In genomic region chr17:56108334-56109044, GRCm38 (mm10) we compare ENCODE assay signal across 10 mouse cellular contexts. TPM values are rescaled to one million over a fixed set of nuclear protein-coding genes. Genes with fewer than 3 reads are reported as not detected.
DNase-seq lines count a peak whose midpoint lies in the region; ATAC-seq and TF ChIP-seq lines count a peak whose summit lies in the region.
"Had no signal": no experiment of that assay in that cellular context is flagged by ENCODE, and none has a peak within 500 bp of the region (broad histone marks: within the 10 kb centered on the region; RNA-seq: fewer than 3 reads in every experiment).

No protein-coding gene starts in this region.

- H3K27me3 ChIP-seq in kidney, embryonic 15.5 days = no peaks in the 10 kb centered on the region
- no peaks in the 10 kb centered on the region for H3K27me3 ChIP-seq in kidney, embryonic 14.5 days (ENCODE audit: control insufficient read depth, insufficient read depth, low read length)
- no peaks in the 10 kb centered on the region for H3K27me3 ChIP-seq in heart, embryonic 16.5 days (ENCODE audit: control insufficient read depth, insufficient read depth, low read length)
- no peaks in the 10 kb centered on the region for H3K27me3 ChIP-seq in lung, postnatal 0 days (replicated peaks; ENCODE audit: insufficient read depth, low read length)
- H3K27me3 ChIP-seq: embryonic facial prominence, embryonic 15.5 days had no signal

- H3K4me2 ChIP-seq in kidney, embryonic 15.5 days = no peak overlapping the region
- no peak overlapping the region for H3K4me2 ChIP-seq in kidney, embryonic 14.5 days (replicated peaks; ENCODE audit: low read depth, low read length)
- peak overlapping the region; percentile 42; the same call in 1 of the 2 replicates for H3K4me2 ChIP-seq in heart, embryonic 16.5 days (ENCODE audit: low read depth, low read length)
- H3K4me2 ChIP-seq in lung, postnatal 0 days (replicated peaks; ENCODE audit: low read depth, low read length) = no peak overlapping the region
- H3K4me2 ChIP-seq: embryonic facial prominence, embryonic 15.5 days had no signal

- no peaks in the 10 kb centered on the region for H3K4me1 ChIP-seq in kidney, embryonic 15.5 days
- H3K4me1 ChIP-seq in kidney, embryonic 14.5 days (ENCODE audit: control insufficient read depth, insufficient read depth, low read length) = no peaks in the 10 kb centered on the region
- peaks cover 12% of the 10 kb centered on the region for H3K4me1 ChIP-seq in heart, embryonic 16.5 days (ENCODE audit: control insufficient read depth, insufficient read depth, low read length)
- H3K4me1 ChIP-seq in lung, postnatal 0 days (ENCODE audit: insufficient read depth, low read depth, low read length) = no peaks in the 10 kb centered on the region
- H3K4me1 ChIP-seq: embryonic facial prominence, embryonic 15.5 days had no signal

- H3K9ac ChIP-seq in kidney, embryonic 15.5 days = no peak overlapping the region
- H3K9ac ChIP-seq in kidney, embryonic 14.5 days (ENCODE audit: low read depth, low read length) = no peak overlapping the region
- peak overlapping the region; percentile 19; the same call in 1 of the 2 replicates for H3K9ac ChIP-seq in heart, embryonic 16.5 days (ENCODE audit: low read length)
- no peak overlapping the region for H3K9ac ChIP-seq in lung, postnatal 0 days (replicated peaks; ENCODE audit: low read depth)
- H3K9ac ChIP-seq: embryonic facial prominence, embryonic 15.5 days had no signal

- peaks cover 8% of the 10 kb centered on the region; the same call in 1 of the 2 replicates for H3K36me3 ChIP-seq in kidney, embryonic 15.5 days
- peaks cover 3% of the 10 kb centered on the region; the same call in 1 of the 2 replicates for H3K36me3 ChIP-seq in kidney, embryonic 14.5 days (ENCODE audit: control insufficient read depth, insufficient read depth, low read length)
- no peaks in the 10 kb centered on the region for H3K36me3 ChIP-seq in heart, embryonic 16.5 days (ENCODE audit: control insufficient read depth, insufficient read depth)
- no peaks in the 10 kb centered on the region for H3K36me3 ChIP-seq in lung, postnatal 0 days (ENCODE audit: insufficient read depth, low read length)

- TF ChIP-seq CTCF in lung, postnatal 0 days (IDR thresholded peaks at IDR 0.05) = no peak

- H3K9me3 ChIP-seq in kidney, embryonic 15.5 days (replicated peaks) = no peaks in the 10 kb centered on the region
- no peaks in the 10 kb centered on the region for H3K9me3 ChIP-seq in kidney, embryonic 14.5 days (ENCODE audit: control insufficient read depth, low read length)
- H3K9me3 ChIP-seq in heart, embryonic 16.5 days (replicated peaks; ENCODE audit: control insufficient read depth, low read length) = no peaks in the 10 kb centered on the region
- no peaks in the 10 kb centered on the region for H3K9me3 ChIP-seq in lung, postnatal 0 days (ENCODE audit: low read length)
- H3K9me3 ChIP-seq: embryonic facial prominence, embryonic 15.5 days had no signal

- no peak overlapping the region for H3K27ac ChIP-seq in kidney, embryonic 15.5 days
- no peak overlapping the region for H3K27ac ChIP-seq in kidney, embryonic 14.5 days (ENCODE audit: low read depth, low read length)
- H3K27ac ChIP-seq in heart, embryonic 16.5 days (ENCODE audit: low read length) = peak overlapping the region; percentile 73; the same call in 1 of the 2 replicates
- peak overlapping the region; percentile 73 for H3K27ac ChIP-seq in lung, postnatal 0 days (ENCODE audit: low read length)
- H3K27ac ChIP-seq: embryonic facial prominence, embryonic 15.5 days had no signal

- ATAC-seq in kidney, embryonic 15.5 days (replicated peaks; ENCODE audit: low FRiP score) = 0 out of 2 replicates have a peak, but pooled peaks have one; percentile 18
- no peak for ATAC-seq in kidney, embryonic 14.5 days (ENCODE audit: low FRiP score, low TSS enrichment)
- ATAC-seq in heart, embryonic 16.5 days (replicated peaks; ENCODE audit: extremely low read depth, insufficient read depth, low FRiP score) = peak; percentile 52
- ATAC-seq in lung, postnatal 0 days = peak; percentile 89

- DNase-seq in adrenal gland, postnatal 36 days = peak; percentile 76 to 87
- DNase-seq in lung, postnatal 0 days (ENCODE audit: low spot score) = peak; percentile 82
- DNase-seq in thymus, postnatal 4 days = no peak
- no peak for DNase-seq in urinary bladder, postnatal 4 days (ENCODE audit: low spot score in 2 of 2)
- DNase-seq in ovary, postnatal 10 days (ENCODE audit: low spot score) = no peak

- peak; percentile 93 for TF ChIP-seq EP300 in lung, postnatal 0 days (IDR thresholded peaks at IDR 0.05)

- 82% methylated on average over 6 of the region's 6 CpGs for WGBS in kidney, embryonic 15.5 days
- WGBS in kidney, embryonic 14.5 days = 80% methylated on average over 6 of the region's 6 CpGs
- 70% methylated on average over 6 of the region's 6 CpGs for WGBS in heart, embryonic 16.5 days
- WGBS in lung, postnatal 0 days = 62% methylated on average over 6 of the region's 6 CpGs

- no peak overlapping the region for H3K4me3 ChIP-seq in kidney, embryonic 15.5 days (replicated peaks)
- no peak overlapping the region for H3K4me3 ChIP-seq in kidney, embryonic 14.5 days (ENCODE audit: low read length)
- H3K4me3 ChIP-seq in heart, embryonic 16.5 days (ENCODE audit: low read length) = no peak overlapping the region
- H3K4me3 ChIP-seq in lung, postnatal 0 days (ENCODE audit: low read depth, low read length) = no peak overlapping the region
- H3K4me3 ChIP-seq: embryonic facial prominence, embryonic 15.5 days had no signal

RNA-seq across cellular contexts. Expression of gene Plin4, which starts 1.1 kb away (rescaled TPM):
- polyA plus RNA-seq in kidney, embryonic 15.5 days (2015; fragmentation: Nextera tagmentation; extraction: Ambion mirVana) = 0.08 and 0.12 TPM in 2 replicates
- 0.08 and 0.17 TPM in 2 replicates for polyA plus RNA-seq in kidney, embryonic 14.5 days (2014; fragmentation: Nextera tagmentation; extraction: Ambion mirVana)
- total RNA-seq in adrenal gland, postnatal 36 days (2021) = 10 to 100 TPM; 75.1 to 86.5 TPM
- polyA plus RNA-seq in heart, embryonic 16.5 days (2015; fragmentation: Nextera tagmentation; extraction: Ambion mirVana) = 1.7 TPM in 2 replicates
- 0.05 and 0.08 TPM in 2 replicates for polyA plus RNA-seq in lung, postnatal 0 days (2015; fragmentation: Nextera tagmentation; extraction: Ambion mirVana)

RNA-seq across cellular contexts. Expression of gene Plin5, which starts 8.9 kb away (rescaled TPM):
- 1.5 and 1.9 TPM in 2 replicates for polyA plus RNA-seq in kidney, embryonic 15.5 days (2015; fragmentation: Nextera tagmentation; extraction: Ambion mirVana)
- 1.1 and 1.3 TPM in 2 replicates for polyA plus RNA-seq in kidney, embryonic 14.5 days (2014; fragmentation: Nextera tagmentation; extraction: Ambion mirVana)
- total RNA-seq in adrenal gland, postnatal 36 days (2021) = 10 to 100 TPM; 36.7 to 62.1 TPM
- 1.6 and 2.7 TPM in 2 replicates for polyA plus RNA-seq in heart, embryonic 16.5 days (2015; fragmentation: Nextera tagmentation; extraction: Ambion mirVana)
- 3.2 and 4.3 TPM in 2 replicates for polyA plus RNA-seq in lung, postnatal 0 days (2015; fragmentation: Nextera tagmentation; extraction: Ambion mirVana)
- total RNA-seq: MEL had no signal

RNA-seq across cellular contexts. Expression of gene Lrg1, which starts 13.3 kb away (rescaled TPM):
- 0.39 and 0.53 TPM in 2 replicates for polyA plus RNA-seq in kidney, embryonic 15.5 days (2015; fragmentation: Nextera tagmentation; extraction: Ambion mirVana)
- polyA plus RNA-seq in kidney, embryonic 14.5 days (2014; fragmentation: Nextera tagmentation; extraction: Ambion mirVana) = not detected in 2 replicates
- total RNA-seq in adrenal gland, postnatal 36 days (2021) = 10 to 100 TPM; 15.5 to 31.3 TPM
- 2.0 and 2.4 TPM in 2 replicates for polyA plus RNA-seq in heart, embryonic 16.5 days (2015; fragmentation: Nextera tagmentation; extraction: Ambion mirVana)
- polyA plus RNA-seq in lung, postnatal 0 days (2015; fragmentation: Nextera tagmentation; extraction: Ambion mirVana) = 36.3 and 50.6 TPM in 2 replicates
- total RNA-seq: MEL had no signal

RNA-seq across cellular contexts. Expression of gene Hdgfl2, which starts 29.1 kb away (rescaled TPM):
- polyA plus RNA-seq in kidney, embryonic 15.5 days (2015; fragmentation: Nextera tagmentation; extraction: Ambion mirVana) = 123 and 141 TPM in 2 replicates
- polyA plus RNA-seq in kidney, embryonic 14.5 days (2014; fragmentation: Nextera tagmentation; extraction: Ambion mirVana) = 85.1 and 118 TPM in 2 replicates
- 10 to 100 TPM; 59.9 to 62.0 TPM for total RNA-seq in adrenal gland, postnatal 36 days (2021)
- 82.7 and 88.3 TPM in 2 replicates for polyA plus RNA-seq in heart, embryonic 16.5 days (2015; fragmentation: Nextera tagmentation; extraction: Ambion mirVana)
- polyA plus RNA-seq in lung, postnatal 0 days (2015; fragmentation: Nextera tagmentation; extraction: Ambion mirVana) = 58.4 and 61.7 TPM in 2 replicates

RNA-seq across cellular contexts. Expression of gene Sema6b, which starts 31.7 kb away (rescaled TPM):
- polyA plus RNA-seq in kidney, embryonic 15.5 days (2015; fragmentation: Nextera tagmentation; extraction: Ambion mirVana) = 1.5 TPM in 2 replicates
- 1.4 TPM in 2 replicates for polyA plus RNA-seq in kidney, embryonic 14.5 days (2014; fragmentation: Nextera tagmentation; extraction: Ambion mirVana)
- 10 to 100 TPM in 1 of 2 experiments, 1 to 10 TPM in 1; 6.4 to 10.0 TPM for total RNA-seq in adrenal gland, postnatal 36 days (2021)
- polyA plus RNA-seq in heart, embryonic 16.5 days (2015; fragmentation: Nextera tagmentation; extraction: Ambion mirVana) = 0.70 and 1.2 TPM in 2 replicates
- 0.88 and 1.0 TPM in 2 replicates for polyA plus RNA-seq in lung, postnatal 0 days (2015; fragmentation: Nextera tagmentation; extraction: Ambion mirVana)

Comparison
In these comparisons a context has a peak if more than half of its experiments do, and no peak if none do; other contexts are left out.
1. H3K27ac ChIP-seq: peak in heart, embryonic 16.5 days (single experiment) and lung, postnatal 0 days (single experiment); none in kidney, embryonic 15.5 days (single experiment) and kidney, embryonic 14.5 days (single experiment).
2. DNase-seq: peak in adrenal gland, postnatal 36 days (2 of 2) and lung, postnatal 0 days (single experiment); none in thymus, postnatal 4 days (single experiment), urinary bladder, postnatal 4 days (0 of 2) and ovary, postnatal 10 days (single experiment).
3. RNA of gene Lrg1, which starts 13.3 kb away (polyA plus RNA-seq): 36.3 to 50.6 TPM in lung, postnatal 0 days; 2.0 to 2.4 TPM in heart, embryonic 16.5 days, 0.39 to 0.53 TPM in kidney, embryonic 15.5 days and not detected in kidney, embryonic 14.5 days; every median in the first group is over 10 times any median in the second.